Mouse (Mus musculus) Patski (cell line): ENCODE data around the gene Iscu. TPM values are rescaled to one million over a fixed set of nuclear protein-coding genes. Genes with fewer than 3 reads are reported as not detected.
"Not testable (repeated sequence)": the region's sequence is repeated elsewhere in the genome, so short reads cannot be mapped to it uniquely, and the experiment has no call there.

Experiments
- ATAC-seq: fragments of 100-300 bp; one replicate; pipeline ENCODE4 v1.8.0; 2021
- CTCF ChIA-PET: fragments of 350-600 bp; sonication (Branson Sonifier 250); formaldehyde crosslinking; loops from one replicate; lab custom pipeline; 2022; ENCODE audit warnings: inconsistent platforms; lab: Charles Lee
- POLR2A ChIA-PET: fragments of 350-600 bp; sonication (Branson Sonifier 250); formaldehyde crosslinking; loops from one replicate; lab custom pipeline; 2022; ENCODE audit warnings: antibody characterized with exemption, inconsistent platforms; lab: Charles Lee
- DNase-seq: peaks from one replicate; pipeline ENCODE4 v3.0.0-alpha.2; 2011; ENCODE audit warnings: low read depth, low spot score
- H3K27me3 ChIP-seq: fragments of 371-371 bp; one replicate; pipeline ENCODE4 v1.5.1; 2021
- CTCF ChIP-seq: fragments of 100-300 bp; IDR thresholded peaks from one replicate; pipeline ENCODE4 v1.5.1; 2021
- in situ Hi-C: fragments of 300-500 bp; cut with MboI; formaldehyde crosslinking; loops from 3 replicates; pipeline ENCODE4 v1.11.1; 2018; ENCODE audit warnings: low pct_unique_long_range_greater_than_20kb, mixed read lengths
- polyA plus RNA-seq: library from polyadenylated mRNA; unstranded; gene quantifications from one replicate; pipeline ENCODE4 v1.2.3, GENCODE M21; 2021

The Iscu gene
- polyA plus RNA-seq, 1 experiment from 2014 or later = 189 TPM

GRCm38 (mm10) chr5:113781875-113782274 lies 9.3 kb downstream of the Iscu start:
- POLR2A ChIA-PET = no interaction called here
- DNase-seq = no peak
- no peak for ATAC-seq
- H3K27me3 ChIP-seq = no peaks in the 10 kb centered on the region
- TF ChIP-seq CTCF = no peak
- CTCF ChIA-PET = interaction anchor here (3.4 kb wide), 1 partner anchor 8 kb away, joined by 16 read pairs; the partner anchor contains the start of gene Iscu
- in situ Hi-C loops = no loop called here

- no peak for ATAC-seq
- ChIA-PET CTCF (interaction anchor here (0.8 to 3.4 kb wide), 2 partner anchors 9 to 21 kb away, joined by 3 to 16 read pairs; partner anchors contain the start of gene Iscu), POLR2A (no interaction called here)
- DNase-seq = no peak
- in situ Hi-C loops = no loop called here
- no peaks in the 10 kb centered on the region for H3K27me3 ChIP-seq
- TF ChIP-seq CTCF = no peak
These were observed 10.1 kb downstream of the Iscu start for GRCm38 (mm10) chr5:113782624-113783023.

GRCm38 (mm10) chr5:113783581-113784001 lies 11.0 kb downstream of the Iscu start:
- ATAC-seq (no peak), DNase-seq (no peak)
- in situ Hi-C loops = no loop called here
- ChIA-PET CTCF (interaction anchor here (0.9 to 3.4 kb wide), 2 partner anchors 10 to 33 kb away, joined by 3 to 16 read pairs; partner anchors contain the start of gene Iscu), POLR2A (interaction anchor here (0.9 kb wide), 1 partner anchor 17 kb away, joined by 3 read pairs; the partner anchor contains the start of gene Tmem119)
- H3K27me3 ChIP-seq = no peaks in the 10 kb centered on the region
- TF ChIP-seq CTCF = no peak

DNA sequence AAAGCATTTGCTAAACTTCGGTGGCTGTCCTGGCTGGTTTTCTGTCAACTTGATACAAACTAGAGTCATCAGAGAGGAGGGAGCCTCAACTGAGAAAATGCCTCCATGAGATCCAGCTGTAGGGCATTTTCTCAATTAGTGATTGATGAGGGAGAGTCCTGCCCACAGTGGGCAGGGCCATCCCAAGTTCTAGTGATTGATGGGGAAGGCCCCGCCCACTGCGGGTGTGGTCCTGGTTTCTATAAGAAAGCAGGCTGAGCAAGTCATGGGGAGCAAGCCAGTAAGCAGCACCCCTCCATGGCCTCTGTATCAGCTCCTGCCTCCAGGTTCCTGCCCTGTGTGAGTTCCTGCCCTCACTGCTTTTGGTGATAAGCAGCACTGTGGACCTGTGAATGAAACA lies 11.6 kb downstream of the Iscu start:
- DNase-seq, ATAC-seq, in situ Hi-C loops, H3K27me3 ChIP-seq: not testable (repeated sequence)
- CTCF ChIA-PET = interaction anchor here (0.9 to 3.4 kb wide), 2 partner anchors 10 to 32 kb away, joined by 3 to 16 read pairs; partner anchors contain the start of gene Iscu
- POLR2A ChIA-PET = interaction anchor here (0.9 kb wide), 1 partner anchor 16 kb away, joined by 3 read pairs; the partner anchor contains the start of gene Tmem119

DNA sequence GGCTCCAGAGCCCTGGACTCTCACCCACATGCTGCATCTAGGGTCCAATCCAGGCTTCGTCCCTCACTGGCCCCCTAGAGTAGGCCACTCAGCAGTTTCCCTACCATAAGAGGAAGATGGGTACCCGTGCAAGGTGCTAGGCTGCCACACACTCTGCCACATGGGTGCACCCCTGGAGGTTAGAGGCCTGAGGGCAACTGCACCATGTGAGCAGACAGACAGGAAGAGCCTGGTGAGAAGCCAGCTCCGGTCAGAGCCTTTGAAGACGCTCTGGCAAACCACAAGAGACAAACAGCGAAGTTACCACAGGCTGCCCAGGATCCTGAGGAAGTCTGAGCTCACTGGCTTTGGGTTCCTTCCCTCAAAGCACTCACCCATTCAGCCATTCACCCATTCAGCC lies 14.4 kb downstream of the Iscu start:
- no peak for TF ChIP-seq CTCF
- in situ Hi-C loops = no loop called here
- H3K27me3 ChIP-seq = peaks cover 5% of the 10 kb centered on the region
- ChIA-PET POLR2A (no interaction called here), CTCF (no interaction called here)
- ATAC-seq = no peak
- DNase-seq = no peak

- H3K27me3 ChIP-seq = peaks cover 5% of the 10 kb centered on the region
- CTCF ChIA-PET = interaction anchor here (1.1 kb wide), 1 partner anchor 13 kb away, joined by 3 read pairs; no protein-coding TSS in a partner anchor
- ATAC-seq (no peak), DNase-seq (no peak)
- TF ChIP-seq CTCF = no peak
- POLR2A ChIA-PET = no interaction called here
- in situ Hi-C loops = no loop called here
These were observed 16.1 kb downstream of the Iscu start for GRCm38 (mm10) chr5:113788645-113789044.

DNA sequence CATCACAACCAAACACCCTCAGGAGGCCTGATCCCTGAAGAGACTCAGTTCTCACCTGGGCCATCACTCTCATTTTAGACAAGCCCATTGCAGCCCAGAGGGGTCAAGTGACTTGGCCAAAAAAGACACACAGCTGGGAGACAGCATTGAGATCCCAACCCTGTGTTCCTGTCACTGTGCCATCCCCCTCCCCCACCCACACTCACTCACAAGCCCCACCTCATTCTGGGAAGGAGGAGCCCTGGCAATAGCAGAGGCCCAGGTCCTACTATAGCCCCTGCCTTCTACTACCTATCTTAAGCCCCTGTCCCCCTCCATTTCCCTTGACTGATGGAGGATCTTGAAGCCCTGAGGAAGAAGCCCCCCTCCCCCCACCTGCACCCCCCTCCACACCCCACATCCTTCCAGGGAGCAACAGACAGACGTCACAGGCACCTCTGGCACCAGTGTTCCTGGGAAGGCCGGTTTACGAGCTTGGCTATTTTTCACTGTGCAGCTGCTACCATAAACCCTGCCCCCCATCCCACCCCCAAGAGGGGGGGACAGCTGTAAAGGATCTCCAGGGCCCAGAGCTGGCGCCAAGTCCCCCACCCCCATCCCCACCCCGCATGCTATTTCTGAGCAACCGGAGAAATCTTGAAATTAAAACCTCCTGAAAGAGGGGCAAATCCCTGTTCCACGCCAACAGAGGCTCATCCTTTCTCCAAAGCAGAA lies 16.7 kb downstream of the Iscu start:
- ChIA-PET POLR2A (no interaction called here), CTCF (interaction anchor here (1.1 kb wide), 1 partner anchor 14 kb away, joined by 3 read pairs; no protein-coding TSS in a partner anchor)
- peaks cover 7% of the 10 kb centered on the region for H3K27me3 ChIP-seq
- no peak for DNase-seq
- in situ Hi-C loops = no loop called here
- ATAC-seq = no peak
- no peak for TF ChIP-seq CTCF

- in situ Hi-C loops = no loop called here
- DNase-seq = no peak
These were observed 18.1 kb downstream of the Iscu start for GRCm38 (mm10) chr5:113790453-113791196.

DNA sequence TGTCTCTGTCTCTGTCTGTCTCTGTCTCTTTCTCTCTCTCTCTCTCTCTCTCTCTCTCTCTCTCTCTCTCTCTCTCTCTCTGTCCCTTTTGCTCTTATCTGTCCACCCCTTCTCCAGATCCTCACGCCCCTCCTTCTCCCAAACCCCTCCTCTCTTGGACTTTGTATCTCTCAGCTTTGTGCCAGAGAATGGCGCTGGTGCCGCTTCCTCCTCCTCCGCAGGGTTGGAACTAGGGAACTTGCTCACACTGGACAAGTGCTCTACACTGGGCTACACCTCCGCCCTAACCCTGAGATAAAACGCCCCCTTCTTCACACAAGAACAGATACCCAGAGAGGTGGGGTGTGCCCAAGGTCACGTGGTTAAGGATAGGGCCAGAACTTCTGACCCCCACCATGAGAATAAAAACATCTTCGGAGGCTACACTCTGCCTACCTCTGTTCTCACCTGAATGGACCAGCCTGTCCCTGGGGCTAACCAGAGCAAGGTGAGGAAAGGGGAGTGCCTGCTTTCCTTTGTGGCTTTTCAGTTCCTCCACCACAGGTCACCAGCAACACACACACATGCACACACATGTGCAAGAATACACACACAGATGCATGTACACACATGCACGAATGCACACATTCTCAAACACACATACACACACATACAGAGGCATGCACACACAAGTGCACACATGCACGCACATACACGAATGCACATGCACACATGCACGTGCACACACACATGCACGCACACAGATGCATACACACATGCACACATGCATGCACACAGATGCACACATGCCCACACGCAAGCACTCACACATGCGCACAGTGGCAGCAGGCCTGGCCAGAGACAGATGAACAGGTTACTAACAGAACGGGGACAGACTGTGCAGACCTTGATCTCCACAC lies 18.9 kb downstream of the Iscu start:
- no peak for DNase-seq
- POLR2A ChIA-PET = no interaction called here

More at GRCm38 (mm10) chr5:113790453-113791196, 18.1 kb downstream of the Iscu start:
- TF ChIP-seq CTCF = no peak
- ChIA-PET POLR2A (no interaction called here), CTCF (no interaction called here)
- no peak for ATAC-seq
- peaks cover 13% of the 10 kb centered on the region for H3K27me3 ChIP-seq

More for the DNA sequence above, 18.9 kb downstream of the Iscu start:
- H3K27me3 ChIP-seq = peaks cover 13% of the 10 kb centered on the region
- CTCF ChIA-PET = no interaction called here
- ATAC-seq = no peak
- in situ Hi-C loops = no loop called here
- no peak for TF ChIP-seq CTCF
